Mouse (Mus musculus): ENCODE measurements at regions not wholly inside any gene's neighbourhood (a gene's known extent, or its start where the extent isn't known, plus 50 kb on each side); places are given as distances from the start of the nearest gene placed in this dataset.

DNA sequence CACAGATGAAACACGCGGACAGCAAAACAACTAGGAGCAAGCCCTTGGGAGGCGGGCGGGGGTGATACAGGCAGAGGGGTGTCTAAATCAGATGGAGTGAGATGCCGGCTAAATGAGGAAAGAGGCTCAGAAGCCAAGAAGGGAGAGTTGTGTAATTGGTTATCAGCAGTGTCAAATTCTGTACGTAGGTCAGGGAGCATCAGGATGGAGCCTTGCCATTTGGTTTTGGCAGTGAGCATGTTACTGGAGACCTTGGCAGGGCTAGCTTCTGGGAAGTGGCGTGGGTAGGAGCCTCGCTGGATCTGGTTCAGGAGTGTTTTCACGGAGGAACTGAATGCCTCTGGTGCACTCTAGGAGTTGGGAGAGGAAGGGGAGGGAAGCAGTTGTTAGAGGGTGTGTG lies 58.7 kb upstream of the Nrip1 start:
- Histone ChIP-seq H3K9me3 (ENCODE audit: control insufficient read depth, low read depth, low read length) (no peaks in the 10 kb centered on the region), H3K27ac (ENCODE audit: low read length) (no peak overlapping the region), H3K9ac (replicated peaks; ENCODE audit: low read depth, low read length) (no peak overlapping the region), H3K4me2 (replicated peaks; ENCODE audit: low read depth, low read length) (no peak overlapping the region), H3K27me3 (ENCODE audit: control insufficient read depth, insufficient read depth, low read length) (no peaks in the 10 kb centered on the region), H3K4me1 (ENCODE audit: control insufficient read depth, insufficient read depth, low read length) (no peaks in the 10 kb centered on the region), H3K36me3 (ENCODE audit: control insufficient read depth, insufficient read depth, low read length) (no peaks in the 10 kb centered on the region), H3K4me3 (ENCODE audit: low read depth, low read length) (no peak overlapping the region)
- ATAC-seq (ENCODE audit: insufficient number of reproducible peaks, insufficient read depth, low FRiP score, low read depth): no peak
- WGBS: 72% methylated on average over 9 of the region's 9 CpGs

DNA sequence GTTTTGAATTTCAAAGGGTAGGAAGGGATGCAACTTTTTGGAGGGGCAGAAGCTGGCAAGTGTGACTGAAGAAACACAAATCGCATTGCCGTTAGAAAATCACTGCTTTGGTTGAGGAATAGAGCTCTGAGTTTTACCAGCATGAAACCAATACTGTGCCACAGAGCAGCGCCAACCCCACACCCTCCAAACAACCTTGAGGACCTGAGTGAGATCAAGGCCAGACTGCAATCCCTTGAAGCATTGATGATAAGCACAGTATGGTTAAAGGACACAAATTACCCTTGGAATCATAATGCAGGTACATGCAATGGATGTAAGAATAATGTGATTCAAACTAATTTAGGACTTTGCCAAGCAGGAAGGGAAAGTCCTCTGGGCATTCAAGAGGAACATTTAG lies 55.5 kb upstream of the Nrip1 start:
- no peak overlapping the region for H3K4me3 ChIP-seq (ENCODE audit: low read depth, low read length)
- H3K4me2 ChIP-seq (replicated peaks; ENCODE audit: low read depth, low read length): no peak overlapping the region
- H3K4me1 ChIP-seq (ENCODE audit: control insufficient read depth, insufficient read depth, low read length): no peaks in the 10 kb centered on the region
- no peak for ATAC-seq (ENCODE audit: insufficient number of reproducible peaks, insufficient read depth, low FRiP score, low read depth)
- no peak overlapping the region for H3K27ac ChIP-seq (ENCODE audit: low read length)
- no peak overlapping the region for H3K9ac ChIP-seq (replicated peaks; ENCODE audit: low read depth, low read length)
- no peaks in the 10 kb centered on the region for H3K9me3 ChIP-seq (ENCODE audit: control insufficient read depth, low read depth, low read length)
- H3K27me3 ChIP-seq (ENCODE audit: control insufficient read depth, insufficient read depth, low read length): no peaks in the 10 kb centered on the region
- no peaks in the 10 kb centered on the region for H3K36me3 ChIP-seq (ENCODE audit: control insufficient read depth, insufficient read depth, low read length)
- WGBS: 95% methylated on average over 3 of the region's 3 CpGs

DNA sequence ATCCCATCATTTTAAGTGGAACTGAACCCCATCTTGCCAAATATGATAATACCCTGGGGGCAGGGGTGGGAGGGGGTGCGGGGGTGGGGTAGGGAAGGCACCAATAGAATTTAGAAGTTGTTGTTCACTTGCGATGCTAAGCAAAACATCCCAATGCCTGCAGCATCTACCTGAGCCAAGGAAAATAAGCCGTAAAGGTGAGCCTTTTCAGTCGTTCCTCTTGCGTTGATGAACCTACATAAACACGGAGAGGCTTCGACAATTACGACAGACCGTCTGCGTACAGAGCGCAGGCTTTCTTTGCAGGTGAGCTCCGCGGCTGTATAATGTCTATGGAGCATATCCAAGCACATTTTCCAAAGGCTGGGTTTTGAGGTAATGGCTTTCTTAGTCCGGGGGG lies 50.3 kb upstream of the Nrip1 start:
- 85% methylated on average over 14 of the region's 14 CpGs for WGBS
- H3K4me3 ChIP-seq (ENCODE audit: low read depth, low read length): no peak overlapping the region
- H3K4me2 ChIP-seq (replicated peaks; ENCODE audit: low read depth, low read length): no peak overlapping the region
- ATAC-seq (ENCODE audit: insufficient number of reproducible peaks, insufficient read depth, low FRiP score, low read depth): no peak
- H3K36me3 ChIP-seq (ENCODE audit: control insufficient read depth, insufficient read depth, low read length): no peaks in the 10 kb centered on the region
- no peaks in the 10 kb centered on the region for H3K9me3 ChIP-seq (ENCODE audit: control insufficient read depth, low read depth, low read length)
- no peak overlapping the region for H3K27ac ChIP-seq (ENCODE audit: low read length)
- H3K27me3 ChIP-seq (ENCODE audit: control insufficient read depth, insufficient read depth, low read length): no peaks in the 10 kb centered on the region
- no peaks in the 10 kb centered on the region for H3K4me1 ChIP-seq (ENCODE audit: control insufficient read depth, insufficient read depth, low read length)
- no peak overlapping the region for H3K9ac ChIP-seq (replicated peaks; ENCODE audit: low read depth, low read length)

Measured in stomach, embryonic 14.5 days (tissue).